Mouse (Mus musculus): ENCODE results near the gene Cfhr2. TPM values are rescaled to one million over a fixed set of nuclear protein-coding genes. Genes with fewer than 3 reads are reported as not detected.
"Not testable (repeated sequence)": the region's sequence is repeated elsewhere in the genome, so short reads cannot be mapped to it uniquely, and the experiment has no call there.

Cfhr2 gene
- under 1 TPM in 1 of 2 experiments, not detected in 1; 0.49 TPM for total RNA-seq (2021)
- long read RNA-seq, experiment 1: 0 reads
- long read RNA-seq, experiment 2: 0 reads

- TF ChIP-seq CTCF (conservative IDR thresholded peaks at IDR 0.05): no peak
- no peak for DNase-seq (ENCODE audit: low spot score in 2 of 2)
- Histone ChIP-seq H3K4me3 (no peak within 1 kb of the TSS), H3K27ac (no peak within 1 kb of the TSS)
These were observed at the start of gene Cfhr2 for GRCm38 (mm10) chr1:139858548-139858947. Gene Cfhr2 (minus strand): TSS chr1:139858702.

GRCm38 (mm10) chr1:139863751-139864150 lies 5.2 kb upstream of the Cfhr2 start:
- DNase-seq (ENCODE audit: low spot score in 2 of 2): no peak
- TF ChIP-seq CTCF (conservative IDR thresholded peaks at IDR 0.05): no peak

GRCm38 (mm10) chr1:139860176-139860575 lies 1.7 kb upstream of the Cfhr2 start:
- no peak overlapping the region for H3K4me3 ChIP-seq
- no peak overlapping the region for H3K27ac ChIP-seq
- no peak for TF ChIP-seq CTCF (conservative IDR thresholded peaks at IDR 0.05)
- DNase-seq (ENCODE audit: low spot score in 2 of 2): no peak

More at GRCm38 (mm10) chr1:139863751-139864150, 5.2 kb upstream of the Cfhr2 start:
- Histone ChIP-seq H3K4me3 (no peak overlapping the region), H3K27ac (no peak overlapping the region)

GRCm38 (mm10) chr1:139839699-139840098 lies 18.8 kb downstream of the Cfhr2 start:
- no peak for TF ChIP-seq CTCF (conservative IDR thresholded peaks at IDR 0.05)
- Histone ChIP-seq H3K27ac (no peak overlapping the region), H3K4me3 (no peak overlapping the region)
- DNase-seq (ENCODE audit: low spot score in 2 of 2): no peak

- TF ChIP-seq CTCF (conservative IDR thresholded peaks at IDR 0.05): no peak
- Histone ChIP-seq H3K27ac (no peak overlapping the region), H3K4me3 (no peak overlapping the region)
- DNase-seq (ENCODE audit: low spot score in 2 of 2): no peak
These were observed 19.2 kb downstream of the Cfhr2 start for GRCm38 (mm10) chr1:139839290-139839689.

- H3K4me3 ChIP-seq: no peak overlapping the region
These were observed 49.9 kb downstream of the Cfhr2 start for GRCm38 (mm10) chr1:139808594-139808993.

GRCm38 (mm10) chr1:139781143-139781542 lies 77.4 kb downstream of the Cfhr2 start, which contains the start of gene Gm4788:
Gene Gm4788 (minus strand): TSS chr1:139781243.
- TF ChIP-seq CTCF (conservative IDR thresholded peaks at IDR 0.05): no peak
- Histone ChIP-seq H3K27ac (no peak within 1 kb of the TSS), H3K4me3 (no peak within 1 kb of the TSS)
- no peak for DNase-seq (ENCODE audit: low spot score in 2 of 2)

More at GRCm38 (mm10) chr1:139808594-139808993, 49.9 kb downstream of the Cfhr2 start:
- no peak for TF ChIP-seq CTCF (conservative IDR thresholded peaks at IDR 0.05)
- DNase-seq (ENCODE audit: low spot score in 2 of 2): no peak
- no peak overlapping the region for H3K27ac ChIP-seq

- not testable (repeated sequence) for DNase-seq (ENCODE audit: low spot score in 2 of 2); H3K27ac ChIP-seq; H3K4me3 ChIP-seq
These were observed 88.6 kb downstream of the Cfhr2 start for GRCm38 (mm10) chr1:139769913-139770312.

Other genes with a start within 250 kb of the Cfhr2 start
- not detected for gene Gm4788, start 77.5 kb downstream of the Cfhr2 start, total RNA-seq (2021)